8 mouse cellular contexts compared by ENCODE assay signal in the genomic region with DNA sequence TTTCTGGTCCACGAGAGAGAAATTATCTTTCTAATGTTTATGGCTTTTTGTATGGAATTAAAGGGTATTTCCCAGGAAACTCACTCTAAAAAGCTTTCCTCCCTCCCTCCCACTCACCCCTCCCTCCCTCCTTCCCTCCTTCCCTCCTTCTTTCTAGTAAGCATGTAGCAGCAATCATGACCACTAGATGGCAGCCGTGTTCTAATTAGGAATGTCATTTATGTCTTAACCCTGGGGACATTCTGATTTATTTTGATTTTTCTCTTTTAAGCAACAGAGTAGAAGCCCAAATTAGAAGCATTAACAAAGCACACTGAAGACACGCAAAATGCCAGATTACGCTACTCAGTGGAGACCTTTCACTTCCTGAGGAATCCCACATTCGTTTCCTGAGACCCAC. TPM values are rescaled to one million over a fixed set of nuclear protein-coding genes. Genes with fewer than 3 reads are reported as not detected.
DNase-seq lines count a peak whose midpoint lies in the region; ATAC-seq and TF ChIP-seq lines count a peak whose summit lies in the region.

No protein-coding gene starts in this region.

- ATAC-seq in liver, embryonic 11.5 days (replicated peaks; ENCODE audit: low FRiP score) = no peak
- 0 out of 2 replicates have a peak, but pooled peaks have one; percentile 15 for ATAC-seq in hindbrain, embryonic 12.5 days (ENCODE audit: low FRiP score)
- ATAC-seq in midbrain, embryonic 13.5 days = peak; percentile 14; the same call in 1 of the 2 replicates

- DNase-seq in liver, adult 2 months (ENCODE audit: extremely low read depth, low read depth, low spot score) = peak; percentile 38
- no peak for DNase-seq in liver, embryonic 11.5 days (ENCODE audit: low spot score)
- peak; percentile 15 to 77 for DNase-seq in adrenal gland, adult (ENCODE audit: inconsistent age in 2 of 2, low spot score in 1 of 2)
- peak; percentile 88 for DNase-seq in embryo, embryonic 10.5 days (ENCODE audit: low spot score)
- peak; percentile 51 to 80 for DNase-seq in layer of hippocampus, adult 2 months (ENCODE audit: low spot score in 2 of 2)
- DNase-seq in thymus, postnatal 4 days = peak; percentile 66

- no peak overlapping the region for H3K4me3 ChIP-seq in liver, adult 2 months (ENCODE audit: insufficient read depth, low read depth, low read length)
- no peak overlapping the region for H3K4me3 ChIP-seq in liver, embryonic 11.5 days (ENCODE audit: low read depth, low read length)
- no peak overlapping the region for H3K4me3 ChIP-seq in hindbrain, embryonic 12.5 days
- H3K4me3 ChIP-seq in layer of hippocampus, adult 2 months = no peak overlapping the region
- no peak overlapping the region for H3K4me3 ChIP-seq in midbrain, embryonic 13.5 days (replicated peaks)

- H3K4me1 ChIP-seq in liver, adult 2 months (ENCODE audit: control insufficient read depth, insufficient read depth, low read length) = no peaks in the 10 kb centered on the region
- no peaks in the 10 kb centered on the region for H3K4me1 ChIP-seq in liver, embryonic 11.5 days (replicated peaks; ENCODE audit: control insufficient read depth, insufficient read depth, low read length)
- H3K4me1 ChIP-seq in hindbrain, embryonic 12.5 days = peaks cover 6% of the 10 kb centered on the region; the same call in 1 of the 2 replicates
- H3K4me1 ChIP-seq in midbrain, embryonic 13.5 days (replicated peaks) = peaks cover 6% of the 10 kb centered on the region; the same call in 1 of the 2 replicates

- no peak overlapping the region for H3K9ac ChIP-seq in liver, adult 2 months (ENCODE audit: low read depth, low read length)
- H3K9ac ChIP-seq in liver, embryonic 11.5 days (ENCODE audit: low read depth, low read length) = no peak overlapping the region
- H3K9ac ChIP-seq in hindbrain, embryonic 12.5 days = no peak overlapping the region
- no peak overlapping the region for H3K9ac ChIP-seq in midbrain, embryonic 13.5 days (replicated peaks)

- no peaks in the 10 kb centered on the region for H3K79me2 ChIP-seq in liver, adult 2 months (ENCODE audit: control insufficient read depth, insufficient read depth, low read length)

- no peak overlapping the region for H3K27ac ChIP-seq in liver, adult 2 months (replicated peaks; ENCODE audit: insufficient read depth, low read depth, low read length)
- H3K27ac ChIP-seq in liver, embryonic 11.5 days (ENCODE audit: low read depth, low read length) = no peak overlapping the region
- no peak overlapping the region for H3K27ac ChIP-seq in hindbrain, embryonic 12.5 days
- H3K27ac ChIP-seq in layer of hippocampus, adult 2 months = no peak overlapping the region
- no peak overlapping the region for H3K27ac ChIP-seq in midbrain, embryonic 13.5 days

- no peaks in the 10 kb centered on the region for H3K36me3 ChIP-seq in liver, adult 2 months (ENCODE audit: control insufficient read depth, insufficient read depth, low read length)
- no peaks in the 10 kb centered on the region for H3K36me3 ChIP-seq in liver, embryonic 11.5 days (ENCODE audit: control insufficient read depth, insufficient read depth, low read length)
- no peaks in the 10 kb centered on the region for H3K36me3 ChIP-seq in hindbrain, embryonic 12.5 days
- no peaks in the 10 kb centered on the region for H3K36me3 ChIP-seq in midbrain, embryonic 13.5 days

- H3K9me3 ChIP-seq in liver, embryonic 11.5 days (ENCODE audit: control insufficient read depth, low read length) = no peaks in the 10 kb centered on the region
- no peaks in the 10 kb centered on the region for H3K9me3 ChIP-seq in hindbrain, embryonic 12.5 days (replicated peaks)
- no peaks in the 10 kb centered on the region for H3K9me3 ChIP-seq in midbrain, embryonic 13.5 days

- 24% methylated on average over 5 of the region's 5 CpGs for WGBS in liver, adult 2 months
- 19% methylated on average over 5 of the region's 5 CpGs for WGBS in liver, embryonic 11.5 days
- 28% methylated on average over 5 of the region's 5 CpGs for WGBS in hindbrain, embryonic 12.5 days
- 27% methylated on average over 5 of the region's 5 CpGs for WGBS in midbrain, embryonic 13.5 days

- H3K27me3 ChIP-seq in liver, adult 2 months (ENCODE audit: control insufficient read depth, insufficient read depth, low read length) = no peaks in the 10 kb centered on the region
- peaks cover 3% of the 10 kb centered on the region; the same call in 1 of the 2 replicates for H3K27me3 ChIP-seq in liver, embryonic 11.5 days (replicated peaks; ENCODE audit: control insufficient read depth, insufficient read depth, low read length)
- no peaks in the 10 kb centered on the region for H3K27me3 ChIP-seq in hindbrain, embryonic 12.5 days
- H3K27me3 ChIP-seq in midbrain, embryonic 13.5 days = no peaks in the 10 kb centered on the region

- TF ChIP-seq CTCF in liver, adult 2 months (IDR thresholded peaks at IDR 0.05; ENCODE audit: low read depth, low read length) = 0 out of 2 replicates have a peak, but pooled peaks have one; percentile 6
- TF ChIP-seq CTCF in layer of hippocampus, adult 2 months (conservative IDR thresholded peaks at IDR 0.05) = peak; percentile 74

- H3K4me2 ChIP-seq in liver, embryonic 11.5 days = no peak overlapping the region
- no peak overlapping the region for H3K4me2 ChIP-seq in hindbrain, embryonic 12.5 days (replicated peaks)
- H3K4me2 ChIP-seq in midbrain, embryonic 13.5 days (replicated peaks) = no peak overlapping the region

- no peak for TF ChIP-seq POLR2A in liver, adult 2 months (IDR thresholded peaks at IDR 0.05; ENCODE audit: extremely low read depth, insufficient read depth, low read length)

RNA-seq across cellular contexts. Expression of a gene that starts 5.0 kb away (rescaled TPM):
- total RNA-seq in liver, adult 2 months (2014; rRNA removed) = not detected in 2 replicates
- polyA plus RNA-seq in liver, adult 2 months (2012; rRNA removed) = not detected in 2 replicates
- not detected in 2 replicates for polyA plus RNA-seq in liver, embryonic 11.5 days (2014; fragmentation: Nextera tagmentation; extraction: Ambion mirVana)
- polyA plus RNA-seq in hindbrain, embryonic 12.5 days (2016; fragmentation: Nextera tagmentation; extraction: Ambion mirVana) = 8.5 and 8.9 TPM in 2 replicates
- total RNA-seq in layer of hippocampus, adult 2 months (2021) = 10 to 100 TPM; 11.3 to 12.2 TPM
- 7.7 and 9.4 TPM in 2 replicates for polyA plus RNA-seq in midbrain, embryonic 13.5 days (2015; fragmentation: Nextera tagmentation; extraction: Ambion mirVana)
